Mouse (Mus musculus) cerebellum, postnatal 10 days (tissue): ENCODE measurements around the gene Hist1h4m.
"Not testable (repeated sequence)": the region's sequence is repeated elsewhere in the genome, so short reads cannot be mapped to it uniquely, and the experiment has no call there.

Experiments used
- DNase-seq, 2 experiments: peaks; one replicate each; pipeline ENCODE4 v3.0.0; 2021; ENCODE audit warnings: mixed read lengths in 2 of 2

Gene Hist1h4m

DNA sequence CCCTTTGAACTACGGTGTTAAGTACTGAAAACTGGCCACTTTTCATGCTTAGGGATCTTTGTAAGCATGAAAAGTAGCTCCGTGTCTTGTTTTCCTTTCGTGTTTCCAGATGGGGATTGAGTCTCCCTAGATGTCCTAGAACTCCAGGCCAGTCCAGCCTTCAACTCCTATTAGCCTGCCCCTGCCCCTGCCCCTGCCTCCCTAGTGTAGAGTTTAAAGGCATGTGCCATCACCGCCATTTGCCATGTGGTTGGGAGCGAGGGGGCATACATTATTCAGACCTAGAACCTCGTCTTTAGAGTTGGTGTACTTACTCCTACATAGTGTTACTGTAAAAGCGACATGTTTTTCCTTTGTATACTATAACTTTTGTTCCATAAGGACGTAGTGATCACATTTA lies 472 bp upstream of the Hist1h4m start:
- not testable (repeated sequence) for DNase-seq

DNA sequence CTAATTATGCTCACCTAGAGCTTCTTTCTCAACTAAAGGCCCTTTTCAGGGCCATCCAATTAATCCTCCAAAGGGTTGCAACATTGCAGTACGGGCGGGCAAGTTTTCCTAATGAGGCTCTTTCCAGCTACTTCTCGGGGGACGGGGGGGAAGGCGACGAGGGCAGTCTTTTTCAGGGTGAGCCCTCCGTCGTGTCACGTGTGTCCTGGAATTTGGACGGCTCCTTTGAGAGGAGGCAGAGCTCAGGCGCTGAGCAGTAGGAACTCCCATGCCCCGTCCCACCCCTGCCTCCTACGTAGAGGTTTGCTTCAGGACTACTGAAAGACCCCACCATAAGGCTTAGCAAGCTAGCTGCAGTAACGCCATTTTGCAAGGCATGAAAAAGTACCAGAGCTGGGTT lies 546 bp downstream of the Hist1h4m start:
- not testable (repeated sequence) for DNase-seq

DNA sequence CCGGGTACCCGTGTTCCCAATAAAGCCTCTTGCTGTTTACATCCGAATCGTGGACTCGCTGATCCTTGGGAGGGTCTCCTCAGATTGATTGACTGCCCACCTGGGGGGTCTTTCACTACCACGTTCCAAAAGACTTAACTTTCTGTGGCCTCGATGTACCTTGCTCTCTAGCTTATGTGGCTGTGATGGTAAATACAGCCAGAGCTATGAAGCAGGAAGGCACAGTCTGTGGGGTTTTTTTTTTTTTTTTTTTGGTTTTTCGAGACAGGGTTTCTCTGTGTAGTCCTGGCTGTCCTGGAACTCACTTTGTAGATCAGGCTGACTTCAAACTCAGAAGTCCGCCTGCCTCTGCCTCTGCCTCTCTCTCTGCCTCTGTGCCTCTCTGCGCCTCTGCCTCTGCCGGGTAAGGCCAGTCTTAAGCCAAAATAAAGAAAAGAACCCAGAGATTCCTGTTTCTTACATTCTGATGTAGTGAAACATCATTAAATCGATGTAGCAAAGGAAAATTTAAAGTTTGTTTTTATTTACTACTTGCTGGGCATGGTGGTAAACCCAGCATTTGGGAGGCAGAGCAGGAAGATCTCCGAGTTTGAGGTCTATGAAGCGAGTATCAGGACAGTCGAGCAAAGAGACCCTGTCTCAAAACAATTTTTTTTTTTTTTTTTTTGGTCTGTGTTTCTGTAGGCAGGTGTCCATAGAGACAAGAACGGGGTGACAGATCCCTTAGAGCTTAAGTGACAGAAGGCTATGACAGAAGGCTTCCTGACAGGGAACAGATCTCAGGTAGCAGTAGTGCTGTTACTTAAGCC lies 8.7 kb downstream of the Hist1h4m start:
- not testable (repeated sequence) for DNase-seq

DNA sequence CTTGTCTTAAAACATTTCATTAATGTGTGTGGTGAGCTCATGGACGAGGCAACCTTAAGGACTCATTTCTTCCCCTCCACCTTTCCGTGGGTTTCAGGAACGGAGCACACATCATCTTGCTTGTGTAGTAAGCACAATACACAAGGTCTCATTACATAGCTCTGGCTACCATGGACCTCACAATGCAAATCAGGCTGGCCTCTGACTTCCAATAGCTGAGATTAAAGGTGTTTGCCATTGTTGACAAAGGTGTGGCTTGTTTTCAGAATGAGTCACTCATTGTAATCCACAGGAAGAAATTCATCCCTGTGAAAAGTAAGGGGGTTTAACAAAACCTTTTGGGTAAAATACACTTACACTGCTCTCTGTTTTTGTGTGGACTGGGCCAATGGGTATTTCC lies 17.0 kb downstream of the Hist1h4m start:
- no peak for DNase-seq

DNA sequence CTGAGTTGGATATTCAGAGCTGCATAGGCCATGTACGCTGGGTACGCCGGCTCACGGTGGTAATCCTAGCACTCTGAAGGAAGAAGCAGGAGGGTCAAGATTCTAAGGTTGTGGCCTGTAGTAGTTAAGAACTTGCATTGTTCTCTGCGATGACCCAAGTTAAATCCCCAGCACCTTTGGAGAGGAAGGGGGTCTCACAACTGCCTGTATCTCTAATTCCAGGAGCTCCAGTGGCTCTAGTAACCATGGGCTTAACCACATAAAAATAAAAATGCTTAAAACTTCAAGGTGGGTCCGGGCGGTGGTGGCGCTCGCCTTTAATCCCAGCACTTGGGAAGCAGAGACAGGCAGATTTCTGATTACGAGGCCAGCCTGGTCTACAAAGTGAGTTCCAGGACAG lies 18.8 kb downstream of the Hist1h4m start:
- DNase-seq: no peak

DNA sequence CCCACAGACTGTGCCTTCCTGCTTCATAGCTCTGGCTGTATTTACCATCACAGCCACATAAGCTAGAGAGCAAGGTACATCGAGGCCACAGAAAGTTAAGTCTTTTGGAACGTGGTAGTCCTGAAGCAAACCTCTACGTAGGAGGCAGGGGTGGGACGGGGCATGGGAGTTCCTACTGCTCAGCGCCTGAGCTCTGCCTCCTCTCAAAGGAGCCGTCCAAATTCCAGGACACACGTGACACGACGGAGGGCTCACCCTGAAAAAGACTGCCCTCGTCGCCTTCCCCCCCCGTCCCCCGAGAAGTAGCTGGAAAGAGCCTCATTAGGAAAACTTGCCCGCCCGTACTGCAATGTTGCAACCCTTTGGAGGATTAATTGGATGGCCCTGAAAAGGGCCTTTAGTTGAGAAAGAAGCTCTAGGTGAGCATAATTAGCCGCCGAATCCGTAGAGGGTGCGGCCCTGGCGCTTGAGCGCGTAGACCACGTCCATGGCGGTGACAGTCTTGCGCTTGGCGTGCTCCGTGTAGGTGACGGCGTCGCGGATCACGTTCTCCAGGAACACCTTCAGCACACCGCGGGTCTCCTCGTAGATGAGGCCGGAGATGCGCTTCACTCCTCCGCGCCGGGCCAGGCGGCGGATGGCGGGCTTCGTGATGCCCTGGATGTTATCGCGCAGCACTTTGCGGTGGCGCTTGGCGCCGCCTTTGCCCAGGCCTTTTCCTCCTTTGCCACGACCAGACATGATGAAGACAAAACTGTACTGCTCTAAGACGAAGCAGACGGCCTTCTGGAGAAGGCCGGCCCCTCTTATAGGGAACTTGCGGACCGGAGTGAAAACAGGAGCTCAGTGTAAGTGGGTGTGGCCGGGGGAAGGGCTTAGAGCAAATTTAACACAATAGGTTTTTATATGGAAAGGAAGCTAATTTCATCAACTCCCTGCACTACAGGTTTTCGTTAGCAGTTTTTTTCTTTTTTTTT lies 20.2 kb downstream of the Hist1h4m start, which contains the start of gene Hist1h4n:
TSS of gene Hist1h4n (minus strand) at position 779 of the 977 bp plus-strand sequence.
- peak; percentile 32 to 45 for DNase-seq

DNA sequence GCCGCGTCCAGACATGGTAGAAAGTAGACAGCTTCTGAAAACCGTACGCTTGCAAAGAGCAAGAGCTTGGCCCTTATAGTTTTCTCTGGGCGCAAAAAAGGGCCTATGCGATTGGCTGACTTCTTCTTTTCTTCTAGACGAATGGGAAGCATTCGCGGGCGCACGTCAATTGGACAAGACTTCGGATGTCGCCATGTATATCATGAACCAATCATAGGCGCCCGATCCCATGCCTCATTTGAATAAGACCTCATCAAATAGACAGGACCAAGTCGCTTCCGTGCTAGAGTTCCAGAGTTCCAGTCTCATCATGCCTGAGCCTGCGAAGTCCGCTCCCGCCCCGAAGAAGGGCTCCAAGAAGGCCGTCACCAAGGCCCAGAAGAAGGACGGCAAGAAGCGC lies 21.9 kb downstream of the Hist1h4m start, which contains the start of the genes Hist1h2ap and Hist1h2br:
TSS of gene Hist1h2ap (minus strand) at position 47 of the 400 bp plus-strand sequence.
TSS of gene Hist1h2br (plus strand) at position 283 of the 400 bp plus-strand sequence.
- not testable (repeated sequence) for DNase-seq

DNA sequence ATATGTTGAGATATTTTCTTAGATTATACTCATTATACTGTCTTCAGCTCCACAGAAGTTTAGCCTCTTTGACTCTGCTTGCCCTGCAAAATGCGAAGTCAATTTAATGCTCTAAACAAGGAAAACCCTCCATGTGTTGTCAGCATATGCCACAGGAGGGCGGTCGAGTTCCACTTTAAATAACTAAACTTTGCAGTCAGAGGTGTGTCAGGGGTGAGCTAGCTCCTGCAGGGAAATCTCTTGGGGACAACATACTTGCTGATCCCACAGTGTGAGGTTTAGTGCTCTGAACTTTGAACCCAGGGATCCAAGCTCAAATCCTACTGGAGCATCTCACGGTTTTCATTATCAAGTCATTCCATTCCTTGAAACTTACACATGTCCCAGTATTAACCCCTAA lies 29.0 kb downstream of the Hist1h4m start:
- not testable (repeated sequence) for DNase-seq

DNA sequence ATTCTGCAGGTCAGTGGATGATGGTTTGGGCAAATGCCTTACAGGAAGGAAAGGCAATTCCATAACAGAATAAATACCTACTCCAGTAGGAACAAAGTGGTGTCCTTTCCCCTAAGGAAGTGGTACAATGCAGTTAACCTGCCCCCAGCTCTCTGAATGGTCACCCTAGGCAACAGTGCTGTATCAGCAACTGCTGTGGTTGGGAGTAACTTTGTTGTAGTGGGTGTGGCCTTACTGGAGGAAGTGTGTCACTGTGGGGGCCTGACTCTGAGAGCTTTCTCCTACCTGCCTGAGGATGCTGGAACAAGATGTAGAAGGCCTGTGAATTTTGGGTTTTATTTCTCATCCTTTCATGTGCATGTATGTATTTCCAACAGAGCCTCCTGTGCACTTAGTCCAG lies 34.8 kb downstream of the Hist1h4m start:
- not testable (repeated sequence) for DNase-seq

DNA sequence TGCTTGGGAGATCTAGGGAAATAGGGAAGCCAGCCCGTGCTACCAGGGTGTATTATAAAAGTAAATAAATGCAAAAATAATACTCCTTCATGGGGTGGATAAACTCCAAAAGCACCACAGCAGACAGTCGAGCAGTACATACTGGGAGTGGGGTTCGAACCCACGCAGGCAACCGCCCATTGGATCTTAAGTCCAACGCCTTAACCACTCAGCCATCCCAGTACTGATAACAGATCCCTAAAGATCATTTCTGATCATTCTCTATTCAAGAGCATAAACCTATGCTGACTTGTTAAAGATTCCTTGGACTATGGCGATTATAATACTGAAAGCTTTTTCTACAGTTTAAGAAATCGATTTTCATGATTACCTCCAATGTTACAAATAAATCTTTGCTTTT lies 36.3 kb downstream of the Hist1h4m start:
- DNase-seq: no peak

DNA sequence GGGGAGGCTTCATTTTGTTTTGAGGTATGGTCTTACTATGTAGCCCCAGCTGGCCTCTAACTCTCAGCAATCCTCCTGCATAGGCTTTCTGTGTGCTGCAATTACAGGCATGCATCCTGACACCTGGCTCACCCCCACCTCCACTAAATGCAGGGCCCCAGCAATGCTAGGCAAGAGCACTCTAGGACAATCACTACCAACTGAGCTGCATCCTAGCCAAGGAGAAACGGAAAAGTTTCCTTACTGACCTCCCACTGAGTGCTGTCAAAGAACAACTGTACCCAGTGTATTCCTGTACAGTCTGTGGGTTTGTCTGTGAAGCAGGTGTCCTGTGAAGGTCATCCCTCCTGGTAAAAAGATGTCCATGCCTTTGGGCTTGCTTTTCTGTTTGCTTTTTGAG lies 39.1 kb downstream of the Hist1h4m start:
- not testable (repeated sequence) for DNase-seq

DNA sequence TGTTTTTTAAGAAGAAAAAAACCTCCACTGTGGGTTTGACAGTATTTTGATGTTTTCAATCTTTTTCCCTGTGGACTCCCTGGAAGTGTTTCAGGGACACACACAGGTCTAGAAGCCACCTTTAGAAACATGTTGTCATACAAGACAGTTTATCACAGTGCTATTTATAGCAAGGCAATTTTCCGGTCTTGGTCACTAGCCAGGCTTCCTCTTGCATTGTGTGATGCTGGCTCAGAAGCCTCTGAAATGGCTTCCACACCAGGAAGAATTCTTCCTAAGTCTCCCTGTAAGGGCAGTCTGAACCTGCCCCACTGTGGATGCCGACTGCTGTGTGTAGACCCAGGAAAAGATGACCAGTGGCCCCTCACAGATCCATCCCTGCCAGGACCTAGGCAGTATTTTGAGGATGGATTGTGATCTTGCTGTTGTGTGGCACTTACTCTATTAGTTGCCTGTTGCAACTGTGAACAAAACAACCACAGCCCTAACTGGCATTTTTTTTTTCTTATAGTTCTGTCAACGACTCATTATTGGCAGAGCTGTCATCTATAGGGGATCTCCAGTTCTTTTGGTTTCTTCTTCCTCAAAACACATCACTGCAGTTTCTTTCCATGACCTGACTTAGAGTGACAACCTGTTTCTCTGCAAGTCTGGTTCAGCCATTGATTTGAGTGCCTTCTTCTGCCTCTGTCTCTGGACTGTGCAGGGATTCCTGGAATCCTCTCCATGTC lies 40.8 kb downstream of the Hist1h4m start:
- peak; percentile 61 to 71 for DNase-seq

DNA sequence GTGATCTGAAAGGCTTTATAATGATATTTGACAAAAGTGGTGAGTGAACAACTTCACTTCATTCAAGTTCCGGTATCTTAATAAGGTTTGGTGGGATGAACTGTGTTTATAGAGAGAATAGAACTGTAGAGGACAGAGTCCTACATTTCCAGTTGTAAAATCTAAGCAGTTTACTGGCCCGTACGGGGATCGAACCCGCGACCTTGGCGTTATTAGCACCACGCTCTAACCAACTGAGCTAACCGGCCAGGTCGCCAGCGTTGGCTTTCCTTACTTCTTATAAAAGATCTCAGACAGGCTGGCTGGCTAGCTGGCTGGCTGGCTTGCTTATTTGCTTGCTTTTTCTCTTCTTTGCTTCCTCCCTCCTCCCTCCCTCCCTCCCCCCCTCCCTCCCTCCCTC lies 43.6 kb downstream of the Hist1h4m start:
- DNase-seq: peak; percentile 78 to 79

DNA sequence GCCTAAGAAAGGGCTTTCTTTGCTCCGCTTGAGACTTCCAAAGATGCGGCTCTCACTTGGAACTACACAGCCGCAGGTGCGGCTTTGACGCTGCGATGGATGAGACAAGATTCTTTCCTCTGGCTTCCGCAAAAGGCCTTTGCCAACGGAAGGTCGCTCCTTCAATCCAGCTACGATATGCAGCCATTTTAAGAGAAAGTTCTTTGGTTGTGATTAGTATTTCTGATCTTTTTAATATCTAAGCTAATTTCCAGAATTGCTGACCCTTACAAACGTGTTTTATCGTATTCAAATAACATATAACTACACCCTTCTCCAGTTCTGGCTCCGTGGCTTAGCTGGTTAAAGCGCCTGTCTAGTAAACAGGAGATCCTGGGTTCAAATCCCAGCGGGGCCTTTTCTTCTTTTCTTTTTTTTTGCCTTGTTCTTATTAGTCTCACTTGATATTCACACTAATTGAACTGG lies 44.2 kb downstream of the Hist1h4m start:
- peak; percentile 56 to 69 for DNase-seq

DNA sequence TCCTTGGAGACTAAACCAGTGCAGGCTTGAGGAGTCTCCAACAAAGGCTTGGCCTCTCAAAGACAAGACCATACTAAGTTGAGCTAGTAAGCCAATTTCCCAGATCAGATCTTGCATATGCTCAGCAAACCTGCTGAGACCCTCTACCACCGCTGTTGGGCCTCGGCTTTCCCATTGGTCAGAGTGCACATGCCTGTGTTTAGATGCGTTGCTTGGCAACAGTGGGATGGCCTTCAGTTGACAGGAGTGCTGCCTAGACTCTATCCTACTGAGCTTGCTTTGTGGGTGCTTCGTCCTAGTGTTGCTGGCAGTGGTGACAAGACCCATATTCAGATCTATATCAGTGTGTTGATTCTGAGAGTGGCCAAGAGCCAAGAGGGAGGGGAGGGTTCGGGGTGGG lies 50.1 kb downstream of the Hist1h4m start:
- DNase-seq: no peak
